Mouse (Mus musculus) liver, embryonic 13.5 days (tissue): ENCODE results near the gene Tgfb2. TPM values are rescaled to one million over a fixed set of nuclear protein-coding genes. Genes with fewer than 3 reads are reported as not detected.

Source experiments
- ATAC-seq: fragments of 200-750 bp; cut with Nextera tagmentation; 2 replicates; pipeline ENCODE4 v1.8.0; 2017; ENCODE audit warnings: low read depth, mild to moderate bottlenecking, moderate number of reproducible peaks, moderate library complexity
- DNase-seq: peaks from one replicate; pipeline ENCODE4 v3.0.0; 2022
- H3K27ac ChIP-seq: fragments of 300-500 bp; sonication (generic); 2 replicates; pipeline ENCODE4 v1.5.1; 2015; ENCODE audit warnings: moderate library complexity, mild to moderate bottlenecking, inconsistent platforms
- H3K27me3 ChIP-seq: fragments of 300-500 bp; sonication (generic); 2 replicates; pipeline ENCODE4 v1.6.1; 2015; ENCODE audit warnings: mild to moderate bottlenecking, inconsistent platforms
- H3K36me3 ChIP-seq: fragments of 300-500 bp; sonication (generic); 2 replicates; pipeline ENCODE4 v1.6.1; 2015; ENCODE audit warnings: mild to moderate bottlenecking, inconsistent platforms
- H3K4me1 ChIP-seq: fragments of 300-500 bp; sonication (generic); replicated peaks from 2 replicates; pipeline ENCODE4 v1.6.1; 2015; ENCODE audit warnings: inconsistent platforms
- H3K4me2 ChIP-seq: fragments of 300-500 bp; sonication (generic); 2 replicates; pipeline ENCODE4 v1.6.1; 2015; ENCODE audit warnings: inconsistent platforms, mild to moderate bottlenecking, moderate library complexity
- H3K4me3 ChIP-seq: fragments of 300-500 bp; sonication (generic); replicated peaks from 2 replicates; pipeline ENCODE4 v1.5.1; 2015; ENCODE audit warnings: mild to moderate bottlenecking, inconsistent platforms
- H3K9ac ChIP-seq: fragments of 300-500 bp; sonication (generic); 2 replicates; pipeline ENCODE4 v1.6.1; 2015; ENCODE audit warnings: mild to moderate bottlenecking, inconsistent platforms
- H3K9me3 ChIP-seq: fragments of 300-500 bp; sonication (generic); replicated peaks from 2 replicates; pipeline ENCODE4 v1.6.1; 2016; ENCODE audit warnings: inconsistent platforms
- WGBS: fragments of 180-500 bp; shearing (Covaris S2); methylation state at CpG from one replicate; pipeline ENCODE4 v1.1.7; 2015; ENCODE audit not compliant: insufficient replicate concordance; 5-methylcytosine and 5-hydroxymethylcytosine counted together
- polyA plus RNA-seq: library from polyadenylated mRNA; unstranded; fragments of >200 nt; fragmentation: Nextera tagmentation; extraction: Ambion mirVana; gene quantifications from 2 replicates; pipeline ENCODE4 v1.2.1, GENCODE M21; 2015

The Tgfb2 gene
- polyA plus RNA-seq, 1 experiment from 2014 or later = 2.1 TPM

GRCm38 (mm10) chr1:186701206-186701905 lies 4.4 kb downstream of the Tgfb2 start:
- Histone ChIP-seq H3K36me3 (no peaks in the 10 kb centered on the region), H3K27ac (no peak overlapping the region), H3K27me3 (peaks cover 47% of the 10 kb centered on the region), H3K4me3 (no peak overlapping the region), H3K4me1 (peaks cover 8% of the 10 kb centered on the region; the same call in 1 of the 2 replicates), H3K9me3 (no peaks in the 10 kb centered on the region), H3K4me2 (no peak overlapping the region), H3K9ac (no peak overlapping the region)
- ATAC-seq (no peak), DNase-seq (no peak)
- WGBS = 61% methylated on average over 8 of the region's 8 CpGs

GRCm38 (mm10) chr1:186700496-186700895 lies 5.3 kb downstream of the Tgfb2 start:
- Histone ChIP-seq H3K4me2 (no peak overlapping the region), H3K9me3 (no peaks in the 10 kb centered on the region), H3K9ac (no peak overlapping the region), H3K27ac (no peak overlapping the region), H3K36me3 (no peaks in the 10 kb centered on the region), H3K4me3 (no peak overlapping the region), H3K4me1 (peaks cover 5% of the 10 kb centered on the region; the same call in 1 of the 2 replicates), H3K27me3 (peaks cover 38% of the 10 kb centered on the region)
- no peak for DNase-seq
- no peak for ATAC-seq
- WGBS = 64% methylated on average over 3 of the region's 3 CpGs

GRCm38 (mm10) chr1:186698583-186699338 lies 7.0 kb downstream of the Tgfb2 start:
- Histone ChIP-seq H3K27ac (no peak overlapping the region), H3K36me3 (no peaks in the 10 kb centered on the region), H3K27me3 (peaks cover 21% of the 10 kb centered on the region), H3K4me1 (peaks cover 2% of the 10 kb centered on the region; the same call in 1 of the 2 replicates), H3K4me2 (no peak overlapping the region), H3K9ac (no peak overlapping the region), H3K4me3 (no peak overlapping the region), H3K9me3 (no peaks in the 10 kb centered on the region)
- 64% methylated on average over 15 of the region's 15 CpGs for WGBS
- DNase-seq (no peak), ATAC-seq (no peak)

GRCm38 (mm10) chr1:186696231-186696630 lies 9.6 kb downstream of the Tgfb2 start:
- 51% methylated on average over 9 of the region's 9 CpGs for WGBS

GRCm38 (mm10) chr1:186695361-186695760 lies 10.4 kb downstream of the Tgfb2 start:
- Histone ChIP-seq H3K36me3 (no peaks in the 10 kb centered on the region), H3K4me3 (no peak overlapping the region), H3K4me1 (no peaks in the 10 kb centered on the region), H3K4me2 (no peak overlapping the region), H3K9ac (no peak overlapping the region), H3K9me3 (no peaks in the 10 kb centered on the region), H3K27me3 (peaks cover under 1% of the 10 kb centered on the region; the same call in 1 of the 2 replicates), H3K27ac (no peak overlapping the region)
- 62% methylated on average over 4 of the region's 4 CpGs for WGBS
- DNase-seq = no peak
- no peak for ATAC-seq

More at GRCm38 (mm10) chr1:186696231-186696630, 9.6 kb downstream of the Tgfb2 start:
- Histone ChIP-seq H3K4me3 (no peak overlapping the region), H3K36me3 (no peaks in the 10 kb centered on the region), H3K4me2 (no peak overlapping the region), H3K9me3 (no peaks in the 10 kb centered on the region), H3K27ac (no peak overlapping the region), H3K9ac (no peak overlapping the region), H3K4me1 (no peaks in the 10 kb centered on the region), H3K27me3 (peaks cover 4% of the 10 kb centered on the region; the same call in 1 of the 2 replicates)
- ATAC-seq (no peak), DNase-seq (no peak)

GRCm38 (mm10) chr1:186692370-186692769 lies 13.4 kb downstream of the Tgfb2 start:
- Histone ChIP-seq H3K36me3 (no peaks in the 10 kb centered on the region), H3K4me2 (no peak overlapping the region), H3K9ac (no peak overlapping the region), H3K27ac (no peak overlapping the region), H3K4me3 (no peak overlapping the region), H3K4me1 (no peaks in the 10 kb centered on the region), H3K9me3 (no peaks in the 10 kb centered on the region), H3K27me3 (no peaks in the 10 kb centered on the region)
- DNase-seq (no peak), ATAC-seq (no peak)
- 58% methylated on average over 4 of the region's 4 CpGs for WGBS

GRCm38 (mm10) chr1:186691708-186692107 lies 14.1 kb downstream of the Tgfb2 start:
- no peaks in the 10 kb centered on the region for H3K9me3 ChIP-seq
- H3K9ac ChIP-seq = no peak overlapping the region
- H3K4me2 ChIP-seq = no peak overlapping the region
- H3K4me3 ChIP-seq = no peak overlapping the region
- H3K4me1 ChIP-seq = no peaks in the 10 kb centered on the region
- no peak overlapping the region for H3K27ac ChIP-seq
- 68% methylated on average over 9 of the region's 9 CpGs for WGBS
- DNase-seq = no peak
- H3K36me3 ChIP-seq = no peaks in the 10 kb centered on the region
- H3K27me3 ChIP-seq = no peaks in the 10 kb centered on the region
- ATAC-seq = no peak

- WGBS = 54% methylated on average over 3 of the region's 3 CpGs
- no peak for ATAC-seq
- H3K27ac ChIP-seq = no peak overlapping the region
- H3K27me3 ChIP-seq = no peaks in the 10 kb centered on the region
- no peak overlapping the region for H3K4me2 ChIP-seq
- H3K4me3 ChIP-seq = no peak overlapping the region
- no peaks in the 10 kb centered on the region for H3K4me1 ChIP-seq
- H3K36me3 ChIP-seq = no peaks in the 10 kb centered on the region
- H3K9me3 ChIP-seq = no peaks in the 10 kb centered on the region
- DNase-seq = no peak
- no peak overlapping the region for H3K9ac ChIP-seq
Measured at GRCm38 (mm10) chr1:186684041-186684440, 21.7 kb downstream of the Tgfb2 start.

- Histone ChIP-seq H3K4me2 (no peak overlapping the region), H3K9ac (no peak overlapping the region), H3K27me3 (no peaks in the 10 kb centered on the region), H3K27ac (no peak overlapping the region), H3K4me1 (no peaks in the 10 kb centered on the region), H3K4me3 (no peak overlapping the region), H3K9me3 (no peaks in the 10 kb centered on the region), H3K36me3 (no peaks in the 10 kb centered on the region)
- WGBS = 63% methylated on average over 7 of the region's 7 CpGs
- DNase-seq (no peak), ATAC-seq (no peak)
Measured at GRCm38 (mm10) chr1:186682606-186683005, 23.2 kb downstream of the Tgfb2 start.

- Histone ChIP-seq H3K36me3 (no peaks in the 10 kb centered on the region), H3K4me2 (no peak overlapping the region), H3K4me1 (no peaks in the 10 kb centered on the region), H3K27me3 (no peaks in the 10 kb centered on the region), H3K27ac (no peak overlapping the region), H3K9me3 (no peaks in the 10 kb centered on the region), H3K4me3 (no peak overlapping the region), H3K9ac (no peak overlapping the region)
- DNase-seq = no peak
- 0 out of 2 replicates have a peak, but pooled peaks have one; percentile 31 for ATAC-seq
- 62% methylated on average over 12 of the region's 12 CpGs for WGBS
Measured at GRCm38 (mm10) chr1:186677614-186678013, 28.2 kb downstream of the Tgfb2 start.

GRCm38 (mm10) chr1:186676199-186676598 lies 29.6 kb downstream of the Tgfb2 start:
- Histone ChIP-seq H3K27me3 (no peaks in the 10 kb centered on the region), H3K4me2 (no peak overlapping the region), H3K27ac (no peak overlapping the region), H3K4me3 (no peak overlapping the region), H3K9ac (no peak overlapping the region), H3K9me3 (no peaks in the 10 kb centered on the region), H3K36me3 (no peaks in the 10 kb centered on the region), H3K4me1 (no peaks in the 10 kb centered on the region)
- 47% methylated on average over 5 of the region's 5 CpGs for WGBS
- DNase-seq (no peak), ATAC-seq (no peak)
